Mouse (Mus musculus) spleen, adult 2 months (tissue): ENCODE results near the gene Irf2bp1.

Experiments used
- CTCF ChIP-seq: fragments of 200-500 bp; IDR thresholded peaks from 2 replicates; pipeline ENCODE4 v1.5.1; 2011; ENCODE audit warnings: mild to moderate bottlenecking, inconsistent platforms; ENCODE audit not compliant: insufficient read depth, insufficient read length, insufficient replicate concordance; ENCODE audit errors: extremely low read depth
- POLR2A ChIP-seq: fragments of 200-500 bp; IDR thresholded peaks from 2 replicates; pipeline ENCODE4 v1.6.1; 2011; ENCODE audit warnings: low read depth, low read length, inconsistent platforms

DNA sequence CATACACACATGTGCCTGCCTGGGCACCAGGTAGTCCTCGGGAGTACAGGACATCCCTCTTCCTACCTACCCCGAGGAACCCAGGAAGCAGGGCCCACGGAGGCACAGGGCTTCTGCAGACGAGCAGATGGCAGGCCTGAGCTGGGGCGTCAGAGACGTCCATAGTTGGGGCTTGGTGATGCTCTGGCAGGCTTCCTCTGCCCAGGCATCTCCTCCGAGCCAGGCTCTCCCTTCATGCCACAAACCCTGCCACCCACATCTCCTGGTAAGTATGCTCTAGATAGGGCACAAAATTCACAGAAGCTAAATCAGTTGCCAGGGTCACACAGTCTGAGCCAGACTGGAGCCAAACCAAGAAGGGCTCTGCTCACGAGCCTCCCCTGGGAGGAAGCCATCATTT, 46.3 kb downstream of the Irf2bp1 start:
- TF ChIP-seq CTCF (no peak), POLR2A (no peak)
